Mouse (Mus musculus) embryonic facial prominence, embryonic 15.5 days (tissue): ENCODE measurements around the gene Anxa8. TPM values are rescaled to one million over a fixed set of nuclear protein-coding genes. Genes with fewer than 3 reads are reported as not detected.

Source experiments
- ATAC-seq: fragments of 200-750 bp; cut with Nextera tagmentation; 2 replicates; pipeline ENCODE4 v1.8.0; 2017; ENCODE audit warnings: low read depth, moderate TSS enrichment; ENCODE audit not compliant: insufficient number of reproducible peaks, low FRiP score, low TSS enrichment
- H3K27ac ChIP-seq: fragments of 300-500 bp; sonication (generic); replicated peaks from 2 replicates; pipeline ENCODE4 v1.5.1; 2015; ENCODE audit warnings: mild to moderate bottlenecking, inconsistent platforms
- H3K27me3 ChIP-seq: fragments of 300-500 bp; sonication (generic); 2 replicates; pipeline ENCODE4 v1.6.1; 2015; ENCODE audit warnings: inconsistent platforms
- H3K36me3 ChIP-seq: fragments of 300-500 bp; sonication (generic); 2 replicates; pipeline ENCODE4 v1.6.1; 2015; ENCODE audit warnings: mild to moderate bottlenecking, inconsistent platforms
- H3K4me1 ChIP-seq: fragments of 300-500 bp; sonication (generic); 2 replicates; pipeline ENCODE4 v1.6.1; 2015; ENCODE audit warnings: inconsistent platforms
- H3K4me2 ChIP-seq: fragments of 300-500 bp; sonication (generic); replicated peaks from 2 replicates; pipeline ENCODE4 v1.6.1; 2015; ENCODE audit warnings: mild to moderate bottlenecking, inconsistent platforms
- H3K4me3 ChIP-seq: fragments of 300-500 bp; sonication (generic); replicated peaks from 2 replicates; pipeline ENCODE4 v1.5.1; 2015; ENCODE audit warnings: mild to moderate bottlenecking, inconsistent platforms
- H3K9ac ChIP-seq: fragments of 300-500 bp; sonication (generic); 2 replicates; pipeline ENCODE4 v1.6.1; 2015; ENCODE audit warnings: inconsistent platforms
- H3K9me3 ChIP-seq: fragments of 300-500 bp; sonication (generic); replicated peaks from 2 replicates; pipeline ENCODE4 v1.6.1; 2016; ENCODE audit warnings: inconsistent platforms
- WGBS: fragments of 180-500 bp; shearing (Covaris S2); methylation state at CpG from one replicate; pipeline ENCODE4 v1.1.7; 2015; 5-methylcytosine and 5-hydroxymethylcytosine counted together
- polyA plus RNA-seq: library from polyadenylated mRNA; unstranded; fragments of >200 nt; fragmentation: Nextera tagmentation; extraction: Ambion mirVana; gene quantifications from 2 replicates; pipeline ENCODE4 v1.2.1, GENCODE M21; 2015

Anxa8 gene
- 80.4 and 86.4 TPM in 2 replicates for polyA plus RNA-seq

GRCm38 (mm10) chr14:34085731-34086130 lies at the start of gene Anxa8:
Gene Anxa8 (plus strand): TSS chr14:34085981.
- no peaks in the 10 kb centered on the region for H3K9me3 ChIP-seq
- peaks cover 4% of the 10 kb centered on the region; the same call in 1 of the 2 replicates for H3K4me1 ChIP-seq
- H3K4me3 ChIP-seq = peak within 1 kb of the TSS; percentile 26
- H3K27me3 ChIP-seq = no peaks in the 10 kb centered on the region
- H3K27ac ChIP-seq = peak within 1 kb of the TSS; percentile 66
- no peaks in the 10 kb centered on the region for H3K36me3 ChIP-seq
- H3K4me2 ChIP-seq = peak within 1 kb of the TSS; percentile 33
- no peak for ATAC-seq
- WGBS = 39% methylated on average over 4 of the region's 4 CpGs
- no peak within 1 kb of the TSS for H3K9ac ChIP-seq

GRCm38 (mm10) chr14:34041241-34041640 lies 44.5 kb upstream of the Anxa8 start:
- H3K4me2 ChIP-seq = no peak overlapping the region
- H3K9ac ChIP-seq = no peak overlapping the region
- no peaks in the 10 kb centered on the region for H3K4me1 ChIP-seq
- no peaks in the 10 kb centered on the region for H3K9me3 ChIP-seq
- WGBS = 72% methylated on average over 4 of the region's 4 CpGs
- H3K27me3 ChIP-seq = no peaks in the 10 kb centered on the region
- ATAC-seq = no peak
- H3K4me3 ChIP-seq = no peak overlapping the region
- H3K36me3 ChIP-seq = no peaks in the 10 kb centered on the region
- no peak overlapping the region for H3K27ac ChIP-seq

GRCm38 (mm10) chr14:34043341-34043740 lies 42.4 kb upstream of the Anxa8 start:
- H3K9ac ChIP-seq = no peak overlapping the region
- H3K4me1 ChIP-seq = no peaks in the 10 kb centered on the region
- H3K4me3 ChIP-seq = no peak overlapping the region
- H3K27me3 ChIP-seq = no peaks in the 10 kb centered on the region
- ATAC-seq = no peak
- WGBS = 54% methylated on average over 3 of the region's 3 CpGs
- no peaks in the 10 kb centered on the region for H3K9me3 ChIP-seq
- H3K27ac ChIP-seq = no peak overlapping the region
- H3K36me3 ChIP-seq = no peaks in the 10 kb centered on the region
- no peak overlapping the region for H3K4me2 ChIP-seq

- H3K27me3 ChIP-seq = no peaks in the 10 kb centered on the region
- no peaks in the 10 kb centered on the region for H3K36me3 ChIP-seq
- WGBS = 48% methylated on average over 5 of the region's 5 CpGs
- H3K9ac ChIP-seq = no peak overlapping the region
- no peaks in the 10 kb centered on the region for H3K9me3 ChIP-seq
- no peak overlapping the region for H3K4me2 ChIP-seq
- H3K4me3 ChIP-seq = no peak overlapping the region
- H3K27ac ChIP-seq = no peak overlapping the region
- H3K4me1 ChIP-seq = peaks cover 7% of the 10 kb centered on the region; the same call in 1 of the 2 replicates
- ATAC-seq = no peak
Observed at GRCm38 (mm10) chr14:34050101-34050779, 35.5 kb upstream of the Anxa8 start.

- Histone ChIP-seq H3K27me3 (no peaks in the 10 kb centered on the region), H3K4me1 (peaks cover 7% of the 10 kb centered on the region; the same call in 1 of the 2 replicates), H3K9ac (no peak within 1 kb of the TSS), H3K36me3 (no peaks in the 10 kb centered on the region), H3K27ac (no peak within 1 kb of the TSS), H3K4me2 (no peak within 1 kb of the TSS), H3K4me3 (no peak within 1 kb of the TSS), H3K9me3 (no peaks in the 10 kb centered on the region)
- peak; percentile 43; the same call in 1 of the 2 replicates for ATAC-seq
- 91% methylated on average over 6 of the region's 6 CpGs for WGBS
Observed at GRCm38 (mm10) chr14:34052516-34052915, 33.3 kb upstream of the Anxa8 start, which contains the start of gene Antxrl. Gene Antxrl (plus strand): TSS chr14:34052707.

GRCm38 (mm10) chr14:34071665-34072064 lies 14.1 kb upstream of the Anxa8 start:
- H3K4me2 ChIP-seq = no peak overlapping the region
- H3K9ac ChIP-seq = no peak overlapping the region
- no peak overlapping the region for H3K4me3 ChIP-seq
- 59% methylated on average over 6 of the region's 6 CpGs for WGBS
- no peaks in the 10 kb centered on the region for H3K36me3 ChIP-seq
- H3K27ac ChIP-seq = no peak overlapping the region
- no peaks in the 10 kb centered on the region for H3K9me3 ChIP-seq
- no peaks in the 10 kb centered on the region for H3K4me1 ChIP-seq
- no peaks in the 10 kb centered on the region for H3K27me3 ChIP-seq
- ATAC-seq = no peak

GRCm38 (mm10) chr14:34075346-34075745 lies 10.4 kb upstream of the Anxa8 start:
- no peak for ATAC-seq
- 31% methylated on average over 4 of the region's 4 CpGs for WGBS

GRCm38 (mm10) chr14:34077222-34077621 lies 8.6 kb upstream of the Anxa8 start:
- peaks cover 4% of the 10 kb centered on the region; the same call in 1 of the 2 replicates for H3K27me3 ChIP-seq
- H3K9me3 ChIP-seq = no peaks in the 10 kb centered on the region
- ATAC-seq = no peak
- no peak overlapping the region for H3K27ac ChIP-seq
- no peaks in the 10 kb centered on the region for H3K36me3 ChIP-seq
- H3K4me3 ChIP-seq = no peak overlapping the region
- H3K9ac ChIP-seq = no peak overlapping the region
- no peak overlapping the region for H3K4me2 ChIP-seq
- WGBS = 53% methylated on average over 5 of the region's 5 CpGs
- peaks cover 2% of the 10 kb centered on the region; the same call in 1 of the 2 replicates for H3K4me1 ChIP-seq

More at GRCm38 (mm10) chr14:34075346-34075745, 10.4 kb upstream of the Anxa8 start:
- no peaks in the 10 kb centered on the region for H3K9me3 ChIP-seq
- H3K27ac ChIP-seq = no peak overlapping the region
- H3K4me2 ChIP-seq = no peak overlapping the region
- no peak overlapping the region for H3K9ac ChIP-seq
- no peaks in the 10 kb centered on the region for H3K4me1 ChIP-seq
- H3K4me3 ChIP-seq = no peak overlapping the region
- H3K36me3 ChIP-seq = no peaks in the 10 kb centered on the region
- peaks cover 4% of the 10 kb centered on the region; the same call in 1 of the 2 replicates for H3K27me3 ChIP-seq

- H3K4me1 ChIP-seq = peaks cover 2% of the 10 kb centered on the region; the same call in 1 of the 2 replicates
- H3K9me3 ChIP-seq = no peaks in the 10 kb centered on the region
- 69% methylated on average over 4 of the region's 4 CpGs for whole genome bisulfite sequencing
- H3K27me3 ChIP-seq = peaks cover 4% of the 10 kb centered on the region; the same call in 1 of the 2 replicates
- H3K36me3 ChIP-seq = no peaks in the 10 kb centered on the region
- H3K9ac ChIP-seq = no peak overlapping the region
- H3K4me3 ChIP-seq = no peak overlapping the region
- H3K4me2 ChIP-seq = no peak overlapping the region
- ATAC-seq = no peak
- no peak overlapping the region for H3K27ac ChIP-seq
Observed at GRCm38 (mm10) chr14:34078293-34078692, 7.5 kb upstream of the Anxa8 start.

- H3K27me3 ChIP-seq = peaks cover 4% of the 10 kb centered on the region; the same call in 1 of the 2 replicates
- no peak overlapping the region for H3K4me2 ChIP-seq
- H3K4me1 ChIP-seq = peaks cover 6% of the 10 kb centered on the region
- no peak overlapping the region for H3K9ac ChIP-seq
- H3K27ac ChIP-seq = no peak overlapping the region
- H3K9me3 ChIP-seq = no peaks in the 10 kb centered on the region
- no peak overlapping the region for H3K4me3 ChIP-seq
- ATAC-seq = peak; percentile 53; the same call in 1 of the 2 replicates
- H3K36me3 ChIP-seq = no peaks in the 10 kb centered on the region
- WGBS = 11% methylated on average over 11 of the region's 11 CpGs
Observed at GRCm38 (mm10) chr14:34080321-34080997, 5.3 kb upstream of the Anxa8 start.

GRCm38 (mm10) chr14:34086806-34087205 lies 1.0 kb downstream of the Anxa8 start:
- 57% methylated on average over 4 of the region's 4 CpGs for WGBS

More at GRCm38 (mm10) chr14:34086806-34087205, 1.0 kb downstream of the Anxa8 start:
- peaks cover 10% of the 10 kb centered on the region; the same call in 1 of the 2 replicates for H3K4me1 ChIP-seq
- no peak overlapping the region for H3K9ac ChIP-seq
- no peaks in the 10 kb centered on the region for H3K9me3 ChIP-seq
- no peaks in the 10 kb centered on the region for H3K36me3 ChIP-seq
- no peak overlapping the region for H3K27ac ChIP-seq
- ATAC-seq = no peak
- H3K4me3 ChIP-seq = peak overlapping the region; percentile 26
- no peaks in the 10 kb centered on the region for H3K27me3 ChIP-seq
- peak overlapping the region; percentile 33 for H3K4me2 ChIP-seq
